Mouse (Mus musculus): ENCODE results near the gene Nek11. TPM values are rescaled to one million over a fixed set of nuclear protein-coding genes. Genes with fewer than 3 reads are reported as not detected.

Nek11 gene
- 22.5 TPM for polyA plus RNA-seq (2014; fragmentation: Illumina TruSeq; extraction: RNeasy Lipid Tissue Mini Kit (QIAGEN cat#74804); ENCODE audit: low read depth, low replicate concordance)

GRCm38 (mm10) chr9:105395218-105395627 lies at the start of gene Nek11, which contains the start of gene Aste1:
TSS of gene Nek11 (minus strand) at chr9:105395524.
TSS of gene Aste1 (plus strand) at chr9:105395392.

GRCm38 (mm10) chr9:105144992-105145391 lies 250.3 kb downstream of the Nek11 start, which contains the start of gene 1700080E11Rik:
TSS of gene 1700080E11Rik (minus strand) at chr9:105145092.

GRCm38 (mm10) chr9:105131253-105132001 lies 263.9 kb downstream of the Nek11 start, which contains the start of gene Nudt16:
TSS of gene Nudt16 (minus strand) at chr9:105131824.

Other genes starting within 250 kb of the Nek11 start
- gene Aste1, start 132 bp downstream of the Nek11 start, polyA plus RNA-seq (2014; fragmentation: Illumina TruSeq; extraction: RNeasy Lipid Tissue Mini Kit (QIAGEN cat#74804); ENCODE audit: low read depth, low replicate concordance) = 151 TPM
- gene Atp2c1, start 131.8 kb upstream of the Nek11 start, polyA plus RNA-seq (2014; fragmentation: Illumina TruSeq; extraction: RNeasy Lipid Tissue Mini Kit (QIAGEN cat#74804); ENCODE audit: low read depth, low replicate concordance) = 63.0 TPM
- gene Pik3r4, start 247.5 kb upstream of the Nek11 start, polyA plus RNA-seq (2014; fragmentation: Illumina TruSeq; extraction: RNeasy Lipid Tissue Mini Kit (QIAGEN cat#74804); ENCODE audit: low read depth, low replicate concordance) = 10.8 TPM

All from testis, adult 10 weeks (tissue).